27 mouse cellular contexts compared by ENCODE assay signal in the genomic region with DNA sequence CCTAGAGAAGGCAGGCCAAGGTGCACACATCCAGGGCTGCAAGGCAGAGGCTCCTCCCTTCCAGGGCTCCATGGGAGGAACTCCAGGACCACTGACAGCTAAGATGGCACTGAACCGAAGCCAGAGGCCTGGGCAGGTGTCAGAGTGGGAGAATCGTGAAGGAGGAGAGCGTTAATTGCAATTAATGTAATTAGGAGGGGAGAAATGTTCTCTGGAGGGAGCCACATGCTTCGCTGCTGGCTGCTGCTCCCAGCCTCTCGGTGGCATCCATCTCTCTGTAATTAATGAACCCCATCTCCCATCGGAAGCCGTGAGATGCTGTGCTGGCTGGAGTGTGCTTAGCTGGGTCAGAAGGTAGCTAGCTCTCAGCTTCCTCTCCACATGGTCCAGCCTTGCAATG.
DNase-seq lines count a peak whose midpoint lies in the region; ATAC-seq lines count a peak whose summit lies in the region.
"Had no signal": no experiment of that assay in that cellular context is flagged by ENCODE, and none has a peak within 500 bp of the region (broad histone marks: within the 10 kb centered on the region; RNA-seq: fewer than 3 reads in every experiment).

No protein-coding gene starts in this region.

- ATAC-seq in hindbrain, embryonic 11.5 days (ENCODE audit: low FRiP score): no peak
- no peak for ATAC-seq in midbrain, embryonic 12.5 days (ENCODE audit: low FRiP score, low read depth)
- ATAC-seq in midbrain, embryonic 11.5 days (ENCODE audit: low FRiP score): no peak
- ATAC-seq in forebrain, embryonic 16.5 days: peak; percentile 51
- no peak for ATAC-seq in megakaryocyte progenitor cell, adult 5-6 weeks (replicated peaks; ENCODE audit: poor library complexity)
- ATAC-seq: inflammation-experienced regulatory T-cells, adult 6 months; liver, postnatal 0 days; lung, postnatal 0 days had no signal

- no peak for DNase-seq in hindbrain, embryonic 11.5 days (ENCODE audit: low spot score)
- DNase-seq in hindbrain, embryonic 10.5 days (ENCODE audit: low spot score): no peak
- no peak for DNase-seq in midbrain, embryonic 11.5 days (ENCODE audit: low spot score, missing footprints)
- DNase-seq in MN1 (ENCODE audit: low spot score): peak; percentile 61
- DNase-seq in spleen, adult 12 weeks (ENCODE audit: low spot score): no peak
- DNase-seq: adrenal gland, adult 2 months; cerebellum, postnatal 14 days; gastrocnemius, adult 2 months; heart, postnatal 36 days; kidney, adult 2 months; kidney, postnatal 4 days; liver, postnatal 0 days; thymus, adult 2 months; thymus, postnatal 4 days had no signal

- no peaks in the 10 kb centered on the region for H3K9me3 ChIP-seq in hindbrain, embryonic 11.5 days (ENCODE audit: control insufficient read depth, low read length)
- H3K9me3 ChIP-seq in hindbrain, embryonic 10.5 days: no peaks in the 10 kb centered on the region
- H3K9me3 ChIP-seq in midbrain, embryonic 12.5 days: no peaks in the 10 kb centered on the region
- H3K9me3 ChIP-seq in midbrain, embryonic 11.5 days (ENCODE audit: control insufficient read depth, low read length): no peaks in the 10 kb centered on the region
- H3K9me3 ChIP-seq in forebrain, embryonic 16.5 days (ENCODE audit: control insufficient read depth, low read length): no peaks in the 10 kb centered on the region
- H3K9me3 ChIP-seq: embryonic facial prominence, embryonic 12.5 days; G1E; heart, embryonic 15.5 days; limb, embryonic 12.5 days had no signal

- no peaks in the 10 kb centered on the region for H3K4me1 ChIP-seq in hindbrain, embryonic 11.5 days (replicated peaks; ENCODE audit: control insufficient read depth, insufficient read depth, low read length)
- peaks cover 6% of the 10 kb centered on the region for H3K4me1 ChIP-seq in hindbrain, embryonic 10.5 days (replicated peaks)
- peaks cover 15% of the 10 kb centered on the region for H3K4me1 ChIP-seq in midbrain, embryonic 12.5 days
- H3K4me1 ChIP-seq in midbrain, embryonic 11.5 days (ENCODE audit: control insufficient read depth, insufficient read depth, low read length): no peaks in the 10 kb centered on the region
- peaks cover 34% of the 10 kb centered on the region for H3K4me1 ChIP-seq in forebrain, embryonic 16.5 days (replicated peaks; ENCODE audit: control insufficient read depth, insufficient read depth, low read length)
- H3K4me1 ChIP-seq: embryonic facial prominence, embryonic 12.5 days; heart, embryonic 15.5 days had no signal

- no peak overlapping the region for H3K9ac ChIP-seq in hindbrain, embryonic 11.5 days (ENCODE audit: low read depth, low read length)
- no peak overlapping the region for H3K9ac ChIP-seq in midbrain, embryonic 12.5 days (replicated peaks)
- no peak overlapping the region for H3K9ac ChIP-seq in midbrain, embryonic 11.5 days (ENCODE audit: low read length)
- no peak overlapping the region for H3K9ac ChIP-seq in forebrain, embryonic 16.5 days (replicated peaks; ENCODE audit: low read depth, low read length)
- H3K9ac ChIP-seq: embryonic facial prominence, embryonic 12.5 days; heart, embryonic 15.5 days; limb, embryonic 12.5 days; liver, postnatal 0 days had no signal

- H3K36me3 ChIP-seq in hindbrain, embryonic 11.5 days (ENCODE audit: control insufficient read depth, insufficient read depth, low read length): no peaks in the 10 kb centered on the region
- H3K36me3 ChIP-seq in hindbrain, embryonic 10.5 days: no peaks in the 10 kb centered on the region
- H3K36me3 ChIP-seq in midbrain, embryonic 12.5 days: no peaks in the 10 kb centered on the region
- no peaks in the 10 kb centered on the region for H3K36me3 ChIP-seq in midbrain, embryonic 11.5 days (ENCODE audit: control insufficient read depth, insufficient read depth, low read length)
- no peaks in the 10 kb centered on the region for H3K36me3 ChIP-seq in forebrain, embryonic 16.5 days (ENCODE audit: control insufficient read depth, insufficient read depth)
- H3K36me3 ChIP-seq: embryonic facial prominence, embryonic 12.5 days; heart, embryonic 15.5 days; limb, embryonic 12.5 days had no signal

- no peaks in the 10 kb centered on the region for H3K27me3 ChIP-seq in hindbrain, embryonic 11.5 days (ENCODE audit: control insufficient read depth, insufficient read depth, low read length)
- no peaks in the 10 kb centered on the region for H3K27me3 ChIP-seq in hindbrain, embryonic 10.5 days (ENCODE audit: insufficient read depth, poor library complexity, severe bottlenecking)
- H3K27me3 ChIP-seq in midbrain, embryonic 12.5 days: no peaks in the 10 kb centered on the region
- H3K27me3 ChIP-seq in midbrain, embryonic 11.5 days (ENCODE audit: control insufficient read depth, insufficient read depth, low read length): no peaks in the 10 kb centered on the region
- no peaks in the 10 kb centered on the region for H3K27me3 ChIP-seq in forebrain, embryonic 16.5 days (replicated peaks; ENCODE audit: control insufficient read depth, insufficient read depth, low read length)
- H3K27me3 ChIP-seq: CH12.LX; embryonic facial prominence, embryonic 12.5 days; heart, embryonic 15.5 days; limb, embryonic 12.5 days had no signal

- 64% methylated on average over 7 of the region's 7 CpGs for WGBS in hindbrain, embryonic 11.5 days
- WGBS in hindbrain, embryonic 10.5 days: 77% methylated on average over 7 of the region's 7 CpGs
- WGBS in midbrain, embryonic 12.5 days: 87% methylated on average over 7 of the region's 7 CpGs
- WGBS in midbrain, embryonic 11.5 days: 80% methylated on average over 7 of the region's 7 CpGs
- 20% methylated on average over 7 of the region's 7 CpGs for WGBS in forebrain, embryonic 16.5 days

- H3K4me2 ChIP-seq in hindbrain, embryonic 11.5 days (replicated peaks; ENCODE audit: low read depth, low read length): no peak overlapping the region
- no peak overlapping the region for H3K4me2 ChIP-seq in midbrain, embryonic 12.5 days (replicated peaks)
- no peak overlapping the region for H3K4me2 ChIP-seq in midbrain, embryonic 11.5 days
- no peak overlapping the region for H3K4me2 ChIP-seq in forebrain, embryonic 16.5 days (ENCODE audit: low read length)
- H3K4me2 ChIP-seq: embryonic facial prominence, embryonic 12.5 days; heart, embryonic 15.5 days; limb, embryonic 12.5 days; liver, embryonic 11.5 days had no signal

- no peak overlapping the region for H3K4me3 ChIP-seq in hindbrain, embryonic 11.5 days (ENCODE audit: low read depth, low read length)
- no peak overlapping the region for H3K4me3 ChIP-seq in hindbrain, embryonic 10.5 days
- H3K4me3 ChIP-seq in midbrain, embryonic 12.5 days: no peak overlapping the region
- no peak overlapping the region for H3K4me3 ChIP-seq in midbrain, embryonic 11.5 days (ENCODE audit: low read depth, low read length)
- no peak overlapping the region for H3K4me3 ChIP-seq in forebrain, embryonic 16.5 days (replicated peaks; ENCODE audit: low read length)
- H3K4me3 ChIP-seq: embryonic facial prominence, embryonic 12.5 days; gastrocnemius, adult 2 months; heart, embryonic 15.5 days; limb, embryonic 12.5 days had no signal

- H3K27ac ChIP-seq in hindbrain, embryonic 11.5 days (ENCODE audit: low read depth, low read length): peak overlapping the region; percentile 33
- no peak overlapping the region for H3K27ac ChIP-seq in hindbrain, embryonic 10.5 days
- H3K27ac ChIP-seq in midbrain, embryonic 12.5 days (replicated peaks): peak overlapping the region; percentile 21; the same call in 1 of the 2 replicates
- no peak overlapping the region for H3K27ac ChIP-seq in midbrain, embryonic 11.5 days (ENCODE audit: low read depth, low read length)
- 0 out of 2 replicates have a peak overlapping the region, but pooled peaks have one; percentile 33 for H3K27ac ChIP-seq in forebrain, embryonic 16.5 days (ENCODE audit: low read length)
- H3K27ac ChIP-seq: embryonic facial prominence, embryonic 12.5 days; gastrocnemius, adult 2 months; heart, embryonic 15.5 days; limb, embryonic 12.5 days; macrophage; stomach, postnatal 0 days had no signal

Comparison
In these comparisons a context has a peak if more than half of its experiments do, and no peak if none do; other contexts are left out.
1. H3K27ac ChIP-seq: peak in hindbrain, embryonic 11.5 days (single experiment), midbrain, embryonic 12.5 days (single experiment) and forebrain, embryonic 16.5 days (single experiment); none in hindbrain, embryonic 10.5 days (single experiment) and midbrain, embryonic 11.5 days (single experiment).